Mouse (Mus musculus): ENCODE measurements around the gene Pole2. TPM values are rescaled to one million over a fixed set of nuclear protein-coding genes. Genes with fewer than 3 reads are reported as not detected.

The Pole2 gene
- polyA plus RNA-seq, 1 experiment from 2014 or later = 23.1 TPM

DNA sequence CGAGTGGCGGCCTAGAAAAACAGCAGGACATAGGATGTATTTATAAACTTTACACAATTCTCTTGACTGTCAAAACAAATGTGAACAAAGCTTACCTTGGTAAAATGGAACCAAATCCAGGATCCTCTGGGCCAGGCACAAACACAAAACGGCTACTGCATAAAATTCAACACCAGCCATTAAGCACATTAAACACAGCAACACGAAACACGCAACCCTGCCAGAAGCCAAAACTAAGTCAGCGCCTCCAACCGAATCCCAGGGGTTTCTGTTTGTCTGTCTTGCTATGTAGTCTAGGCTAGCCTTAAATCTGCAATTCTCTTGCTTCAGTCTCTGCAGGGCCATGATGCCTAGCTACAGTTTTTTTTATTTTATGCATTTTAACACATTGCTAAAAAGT lies 20.1 kb downstream of the Pole2 start:
- H3K27ac ChIP-seq = no peak overlapping the region
- H3K4me1 ChIP-seq = no peaks in the 10 kb centered on the region
- WGBS = 95% methylated on average over 7 of the region's 7 CpGs
- no peak overlapping the region for H3K4me2 ChIP-seq
- no peak overlapping the region for H3K9ac ChIP-seq
- H3K36me3 ChIP-seq = peaks cover 58% of the 10 kb centered on the region
- H3K9me3 ChIP-seq = no peaks in the 10 kb centered on the region
- ATAC-seq (ENCODE audit: insufficient number of reproducible peaks, low FRiP score, low TSS enrichment, low read depth) = no peak
- no peak overlapping the region for H3K4me3 ChIP-seq
- no peaks in the 10 kb centered on the region for H3K27me3 ChIP-seq

DNA sequence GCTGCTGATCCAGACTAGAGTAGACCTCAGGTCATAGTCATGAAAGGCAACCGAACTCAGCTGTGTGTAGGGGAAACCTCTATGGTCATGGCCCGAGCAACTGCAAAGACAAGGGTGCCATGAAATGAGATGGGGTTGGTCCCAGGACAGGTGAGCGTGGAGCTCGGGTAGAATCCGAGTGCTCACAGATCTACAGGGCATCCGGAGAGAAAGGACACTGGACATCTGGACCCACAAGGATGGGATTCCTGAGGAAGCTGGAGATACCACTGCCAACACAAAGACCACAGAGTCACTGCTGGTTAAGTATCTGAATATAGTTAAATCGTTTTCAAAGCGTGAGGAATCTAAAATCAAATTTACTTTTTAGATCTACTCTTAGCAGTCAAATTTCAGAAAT lies 20.6 kb downstream of the Pole2 start:
- H3K27me3 ChIP-seq = no peaks in the 10 kb centered on the region
- H3K4me3 ChIP-seq = no peak overlapping the region
- H3K27ac ChIP-seq = no peak overlapping the region
- no peaks in the 10 kb centered on the region for H3K9me3 ChIP-seq
- H3K4me1 ChIP-seq = no peaks in the 10 kb centered on the region
- no peak for ATAC-seq (ENCODE audit: insufficient number of reproducible peaks, low FRiP score, low TSS enrichment, low read depth)
- WGBS = 93% methylated on average over 8 of the region's 8 CpGs
- no peak overlapping the region for H3K9ac ChIP-seq
- no peak overlapping the region for H3K4me2 ChIP-seq
- peaks cover 60% of the 10 kb centered on the region for H3K36me3 ChIP-seq

DNA sequence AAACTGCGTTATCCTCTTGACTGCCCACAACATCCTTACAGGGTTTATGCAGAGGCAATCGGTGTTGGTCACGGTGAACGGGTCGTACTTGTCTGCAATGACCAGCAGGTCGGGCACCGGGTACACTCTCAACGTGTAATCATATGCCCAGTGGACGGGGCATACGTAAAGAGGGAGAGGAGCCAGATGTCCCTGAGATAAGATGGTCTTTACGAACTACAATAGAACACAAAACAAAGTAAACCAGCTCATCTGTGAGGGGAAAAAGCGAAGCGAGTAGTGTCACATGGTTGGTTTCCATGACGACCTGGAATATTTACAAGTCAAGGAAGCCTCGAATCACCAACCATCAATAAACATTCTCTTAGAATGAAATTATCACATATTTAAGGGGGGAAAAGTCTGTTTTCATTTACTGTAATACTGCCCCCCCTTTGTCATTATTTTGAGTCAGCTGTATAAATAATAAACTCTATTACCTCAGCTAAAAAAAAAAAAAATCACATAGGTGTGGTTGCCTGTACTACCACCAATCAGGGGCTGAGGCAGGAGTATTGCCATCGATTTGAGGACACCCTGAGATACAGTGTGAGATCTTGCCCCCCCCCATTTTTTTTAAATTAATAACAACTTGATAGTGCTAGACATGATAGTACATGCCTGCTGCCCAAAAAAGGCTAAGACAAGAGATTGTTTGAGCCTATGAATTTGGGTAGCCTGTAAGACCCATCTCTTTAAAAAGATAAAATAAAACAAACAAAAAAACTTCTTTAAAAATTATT lies 23.8 kb downstream of the Pole2 start, which contains the start of gene Gm49384:
Gm49384 (minus strand) TSS at position 216 of the 782 bp plus-strand sequence.
- Histone ChIP-seq H3K36me3 (peaks cover 56% of the 10 kb centered on the region), H3K4me3 (no peak within 1 kb of the TSS), H3K27me3 (no peaks in the 10 kb centered on the region), H3K9ac (no peak within 1 kb of the TSS), H3K27ac (no peak within 1 kb of the TSS), H3K4me1 (no peaks in the 10 kb centered on the region; the same call in 1 of the 2 replicates), H3K9me3 (no peaks in the 10 kb centered on the region), H3K4me2 (no peak within 1 kb of the TSS)
- no peak for ATAC-seq (ENCODE audit: insufficient number of reproducible peaks, low FRiP score, low TSS enrichment, low read depth)
- WGBS = 88% methylated on average over 16 of the region's 16 CpGs

DNA sequence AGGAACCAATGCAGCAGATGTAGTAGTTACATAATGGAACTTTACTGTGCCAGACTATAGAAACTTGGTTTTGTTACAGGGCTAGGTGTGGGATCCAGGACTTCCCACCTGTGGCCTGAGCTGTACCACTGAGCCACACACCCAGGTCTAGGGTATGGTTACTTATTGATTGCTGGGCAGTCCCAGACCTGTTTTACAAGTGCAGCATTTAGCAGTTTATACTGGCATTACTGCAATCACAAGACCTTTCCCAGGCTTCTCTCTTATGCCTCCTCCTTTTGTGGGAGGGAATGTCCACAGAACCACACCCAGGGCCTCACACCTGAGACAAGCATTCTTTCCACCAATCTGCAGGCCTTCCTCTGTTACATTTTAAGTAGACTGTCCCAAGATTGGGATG lies 29.0 kb downstream of the Pole2 start:
- Histone ChIP-seq H3K4me3 (no peak overlapping the region), H3K9ac (no peak overlapping the region), H3K27ac (no peak overlapping the region), H3K4me1 (peaks cover 23% of the 10 kb centered on the region), H3K27me3 (no peaks in the 10 kb centered on the region), H3K4me2 (no peak overlapping the region), H3K36me3 (peaks cover 37% of the 10 kb centered on the region), H3K9me3 (no peaks in the 10 kb centered on the region)
- no peak for ATAC-seq (ENCODE audit: insufficient number of reproducible peaks, low FRiP score, low TSS enrichment, low read depth)

DNA sequence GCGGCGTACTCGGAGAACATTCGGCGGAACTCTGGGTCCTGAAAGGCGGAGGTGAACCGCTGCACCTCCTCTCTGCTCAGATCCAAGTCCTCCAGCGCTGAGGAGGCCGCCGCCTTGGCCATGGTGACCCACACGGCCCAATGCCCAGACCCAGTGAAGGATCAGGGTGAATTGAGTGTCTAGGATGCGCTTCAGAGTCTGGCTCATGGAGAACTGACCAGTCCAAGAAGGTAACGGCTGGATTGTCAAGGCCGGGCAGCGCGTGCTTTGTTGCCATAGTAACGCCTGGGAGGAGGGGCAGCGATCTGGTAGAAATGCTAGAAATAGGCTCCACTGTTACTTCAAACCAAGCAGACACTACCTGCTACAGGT lies 29.8 kb downstream of the Pole2 start, which contains the start of gene Dnaaf2:
Dnaaf2 (minus strand) TSS at position 266 of the 372 bp plus-strand sequence.
- Histone ChIP-seq H3K4me3 (peak within 1 kb of the TSS; percentile 71), H3K36me3 (peaks cover 33% of the 10 kb centered on the region), H3K27ac (peak within 1 kb of the TSS; percentile 92), H3K4me1 (peaks cover 23% of the 10 kb centered on the region), H3K9me3 (no peaks in the 10 kb centered on the region), H3K9ac (peak within 1 kb of the TSS; percentile 87), H3K27me3 (no peaks in the 10 kb centered on the region), H3K4me2 (peak within 1 kb of the TSS; percentile 94)
- WGBS = under 1% methylated on average over 18 of the region's 18 CpGs
- no peak; the same call in 1 of the 2 replicates for ATAC-seq (ENCODE audit: insufficient number of reproducible peaks, low FRiP score, low TSS enrichment, low read depth)

DNA sequence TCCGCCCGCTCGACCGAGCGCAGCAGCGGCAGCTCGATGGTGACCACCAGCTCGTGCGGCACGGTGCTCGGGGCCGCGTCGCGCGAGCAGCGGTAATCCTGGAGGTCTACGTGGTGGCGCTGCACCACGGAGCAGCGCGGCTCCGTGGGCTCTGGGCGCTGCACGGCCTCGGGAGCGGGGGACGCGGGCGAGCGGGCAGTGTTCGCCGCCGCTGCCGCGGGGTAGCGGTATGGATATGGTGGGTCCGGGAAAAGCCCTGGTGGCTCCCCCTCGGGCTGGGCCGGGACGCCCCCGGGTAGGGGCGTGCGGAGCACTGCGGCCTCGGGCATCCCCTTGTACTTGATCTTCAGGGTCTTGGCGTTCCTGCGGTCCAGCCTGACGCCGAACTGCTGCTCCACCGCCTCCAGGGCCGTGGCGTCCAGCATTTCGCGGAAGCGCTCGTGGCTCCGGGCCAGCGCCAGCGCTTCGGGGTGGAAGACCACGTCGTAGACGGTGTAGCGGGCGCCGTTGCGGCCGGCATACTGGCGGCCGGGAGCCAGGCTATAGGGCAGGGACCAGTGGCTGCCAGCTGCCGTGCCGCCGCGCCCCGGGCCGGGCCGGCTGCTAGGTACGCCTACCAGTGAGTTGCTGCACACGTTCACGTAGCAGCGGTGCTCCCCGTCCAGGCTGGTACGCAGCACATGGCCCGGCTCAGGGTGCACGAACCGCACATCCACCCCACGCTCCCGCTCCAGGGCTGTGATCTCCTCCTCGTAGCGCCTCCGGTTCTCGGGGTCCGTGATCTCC lies 30.4 kb downstream of the Pole2 start:
- Histone ChIP-seq H3K27ac (peak overlapping the region; percentile 92), H3K4me3 (peak overlapping the region; percentile 71), H3K4me2 (peak overlapping the region; percentile 94), H3K36me3 (peaks cover 27% of the 10 kb centered on the region), H3K27me3 (no peaks in the 10 kb centered on the region), H3K9me3 (no peaks in the 10 kb centered on the region), H3K9ac (peak overlapping the region; percentile 87), H3K4me1 (peaks cover 23% of the 10 kb centered on the region)
- ATAC-seq (ENCODE audit: insufficient number of reproducible peaks, low FRiP score, low TSS enrichment, low read depth) = peak; percentile 69
- under 1% methylated on average over 94 of the region's 94 CpGs for WGBS

DNA sequence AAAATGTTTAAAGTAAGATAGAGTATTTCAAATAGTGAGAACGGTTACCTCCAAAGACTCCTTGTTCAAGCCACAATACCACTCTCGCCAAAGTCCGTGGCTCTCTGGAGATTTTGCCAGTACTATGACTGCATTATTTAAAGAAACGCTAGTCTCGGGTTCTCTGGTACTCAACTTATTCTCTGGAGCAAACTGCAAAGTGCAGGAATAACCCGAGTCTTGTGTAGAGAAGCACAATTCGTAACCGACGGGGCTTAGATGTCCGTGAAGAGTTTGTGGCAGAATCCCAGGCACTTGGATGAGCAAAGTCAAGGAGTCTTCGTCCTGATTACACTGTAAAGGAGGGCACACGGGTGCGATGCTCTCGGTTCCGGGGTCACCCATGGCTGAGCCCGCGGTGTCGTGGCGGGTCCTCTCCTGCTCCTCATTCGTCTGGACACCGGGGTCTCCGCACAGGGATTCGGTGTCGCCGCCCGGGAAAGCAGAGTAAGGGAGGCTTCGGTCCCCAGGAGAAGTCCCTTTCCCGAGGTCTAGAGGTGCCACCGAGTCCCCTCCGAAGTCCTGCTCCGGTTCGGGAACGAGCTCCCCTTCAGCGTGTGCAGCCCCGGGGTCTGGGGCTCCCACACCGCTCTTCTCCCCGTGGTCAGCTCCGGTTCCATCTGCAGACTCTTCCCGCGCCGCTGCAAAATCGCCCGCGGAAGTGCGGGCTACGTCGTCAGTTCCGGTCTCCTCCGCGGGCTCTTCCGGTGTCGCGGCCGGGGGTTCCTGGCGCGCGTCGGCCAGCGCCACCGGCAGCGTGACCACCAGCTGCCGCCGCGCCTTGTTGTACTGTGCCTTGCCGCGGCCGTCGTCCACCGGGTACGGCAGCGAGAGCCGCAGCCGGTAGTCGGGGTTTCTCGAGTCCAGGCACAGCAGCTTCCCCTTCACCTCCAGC lies 31.3 kb downstream of the Pole2 start, which contains the start of gene Gm49383:
Gm49383 (minus strand) TSS at position 661 of the 934 bp plus-strand sequence.
- Histone ChIP-seq H3K4me1 (peaks cover 23% of the 10 kb centered on the region), H3K9ac (peak within 1 kb of the TSS; percentile 87), H3K4me3 (peak within 1 kb of the TSS; percentile 71), H3K9me3 (no peaks in the 10 kb centered on the region), H3K27ac (peak within 1 kb of the TSS; percentile 92), H3K36me3 (peaks cover 23% of the 10 kb centered on the region), H3K27me3 (no peaks in the 10 kb centered on the region), H3K4me2 (peak within 1 kb of the TSS; percentile 94)
- under 1% methylated on average over 75 of the region's 75 CpGs for WGBS
- ATAC-seq (ENCODE audit: insufficient number of reproducible peaks, low FRiP score, low TSS enrichment, low read depth) = peak; percentile 66

DNA sequence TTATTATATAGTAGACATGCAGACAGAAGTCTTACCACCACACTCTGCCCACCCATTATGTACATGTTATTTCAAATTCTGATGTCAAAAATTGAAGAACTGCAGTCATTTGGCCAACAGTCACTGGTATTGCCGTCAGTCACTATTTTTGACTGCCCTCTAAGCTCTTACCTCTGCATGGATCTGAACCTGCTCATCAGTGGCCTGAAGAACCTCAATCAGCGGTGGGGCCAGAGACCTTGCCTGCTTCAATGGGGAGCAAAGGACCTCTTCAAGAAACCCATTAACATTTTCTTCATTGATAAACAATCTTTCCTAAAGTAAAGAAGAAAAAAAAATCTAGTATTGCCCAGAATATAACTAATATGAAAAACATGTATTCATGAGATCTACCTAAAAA lies 35.4 kb downstream of the Pole2 start:
- Histone ChIP-seq H3K4me3 (no peak overlapping the region), H3K27me3 (no peaks in the 10 kb centered on the region), H3K9ac (no peak overlapping the region), H3K36me3 (peaks cover 31% of the 10 kb centered on the region), H3K9me3 (no peaks in the 10 kb centered on the region), H3K4me2 (no peak overlapping the region), H3K27ac (no peak overlapping the region), H3K4me1 (peaks cover 10% of the 10 kb centered on the region; the same call in 1 of the 2 replicates)
- WGBS = 94% methylated on average over 2 of the region's 2 CpGs
- ATAC-seq (ENCODE audit: insufficient number of reproducible peaks, low FRiP score, low TSS enrichment, low read depth) = no peak

DNA sequence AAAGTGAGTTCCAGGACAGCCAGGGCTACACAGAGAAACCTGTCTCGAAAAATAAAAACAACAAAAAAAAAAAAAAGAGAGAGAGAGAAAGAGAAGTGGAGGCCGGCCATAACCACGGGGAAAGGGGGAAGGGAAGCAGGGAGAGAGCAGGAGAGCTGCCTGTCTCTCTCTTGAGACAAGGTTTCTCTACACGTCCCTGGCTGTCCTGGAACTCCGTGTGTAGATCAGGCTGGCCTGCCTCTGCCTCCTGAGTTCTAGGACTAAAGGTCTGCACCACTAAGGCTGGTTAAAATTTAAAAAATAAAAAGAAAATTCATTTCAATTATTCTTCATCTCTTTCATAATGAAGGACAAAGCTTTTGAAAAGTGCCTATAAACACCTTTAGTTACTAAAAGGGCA lies 36.6 kb downstream of the Pole2 start:
- Histone ChIP-seq H3K4me1 (peaks cover 15% of the 10 kb centered on the region), H3K9me3 (no peaks in the 10 kb centered on the region), H3K27ac (no peak overlapping the region), H3K9ac (no peak overlapping the region), H3K27me3 (no peaks in the 10 kb centered on the region), H3K4me3 (no peak overlapping the region), H3K4me2 (no peak overlapping the region), H3K36me3 (peaks cover 38% of the 10 kb centered on the region)
- ATAC-seq (ENCODE audit: insufficient number of reproducible peaks, low FRiP score, low TSS enrichment, low read depth) = no peak
- WGBS = 86% methylated on average over 5 of the region's 5 CpGs

DNA sequence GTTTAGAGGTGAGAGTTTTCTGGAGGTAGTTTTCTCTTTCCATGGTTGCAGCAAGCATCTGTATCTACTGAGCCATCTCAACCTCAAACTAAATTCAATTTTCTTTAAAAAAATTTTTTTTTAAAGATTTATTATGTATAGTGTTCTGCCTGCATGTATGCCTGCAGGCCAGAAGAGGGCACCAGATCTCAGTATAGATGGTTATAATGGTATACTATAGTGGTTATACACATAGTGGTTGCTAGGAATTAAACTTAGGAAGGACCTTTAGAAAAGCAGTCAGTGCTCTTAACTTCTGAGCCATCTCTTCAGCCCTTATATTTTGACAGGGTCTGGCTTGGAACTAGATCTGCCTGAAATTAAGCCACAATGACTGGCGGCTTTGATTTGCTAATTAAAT lies 37.5 kb downstream of the Pole2 start:
- peaks cover 10% of the 10 kb centered on the region for H3K4me1 ChIP-seq
- no peak overlapping the region for H3K4me3 ChIP-seq
- H3K4me2 ChIP-seq = no peak overlapping the region
- H3K27me3 ChIP-seq = no peaks in the 10 kb centered on the region
- H3K9me3 ChIP-seq = no peaks in the 10 kb centered on the region
- peaks cover 38% of the 10 kb centered on the region for H3K36me3 ChIP-seq
- WGBS = 77% methylated on average over 1 of the region's 1 CpGs
- no peak overlapping the region for H3K9ac ChIP-seq
- no peak for ATAC-seq (ENCODE audit: insufficient number of reproducible peaks, low FRiP score, low TSS enrichment, low read depth)
- H3K27ac ChIP-seq = no peak overlapping the region

DNA sequence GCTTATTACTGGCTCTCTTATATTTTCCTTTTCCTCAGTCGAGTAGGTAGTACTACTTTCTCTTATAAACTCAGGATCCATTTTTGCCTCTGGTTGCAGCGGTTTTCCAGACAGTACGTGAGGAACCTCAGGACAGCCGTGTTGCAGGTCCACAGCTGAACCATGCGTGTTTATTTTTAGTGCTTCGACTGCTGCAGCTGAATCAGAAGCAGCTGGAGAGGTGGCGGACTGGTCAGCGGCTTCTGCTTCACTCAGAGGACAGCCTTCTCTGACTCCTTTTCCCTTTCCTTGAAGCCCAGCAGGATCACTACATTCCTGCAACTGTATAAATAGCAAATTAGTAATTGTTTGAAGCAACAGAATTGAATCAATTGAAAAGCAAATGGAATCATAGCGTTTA lies 37.9 kb downstream of the Pole2 start:
- peaks cover 13% of the 10 kb centered on the region for H3K4me1 ChIP-seq
- no peak overlapping the region for H3K4me2 ChIP-seq
- H3K9me3 ChIP-seq = no peaks in the 10 kb centered on the region
- ATAC-seq (ENCODE audit: insufficient number of reproducible peaks, low FRiP score, low TSS enrichment, low read depth) = no peak
- no peaks in the 10 kb centered on the region for H3K27me3 ChIP-seq
- no peak overlapping the region for H3K27ac ChIP-seq
- H3K9ac ChIP-seq = no peak overlapping the region
- H3K36me3 ChIP-seq = peaks cover 38% of the 10 kb centered on the region
- H3K4me3 ChIP-seq = no peak overlapping the region
- 89% methylated on average over 9 of the region's 9 CpGs for WGBS

All from limb, embryonic 15.5 days (tissue).